Mouse (Mus musculus) thymus, postnatal 36 days (tissue): ENCODE data around the gene Nrxn1.

Source experiments
- DNase-seq, 2 experiments: peaks; one replicate each; pipeline ENCODE4 v3.0.0; 2022; ENCODE audit warnings: mixed read lengths in 2 of 2

Nrxn1 gene

GRCm38 (mm10) chr17:90054312-90054711 lies 1038.6 kb downstream of the Nrxn1 start:
- DNase-seq = no peak

DNA sequence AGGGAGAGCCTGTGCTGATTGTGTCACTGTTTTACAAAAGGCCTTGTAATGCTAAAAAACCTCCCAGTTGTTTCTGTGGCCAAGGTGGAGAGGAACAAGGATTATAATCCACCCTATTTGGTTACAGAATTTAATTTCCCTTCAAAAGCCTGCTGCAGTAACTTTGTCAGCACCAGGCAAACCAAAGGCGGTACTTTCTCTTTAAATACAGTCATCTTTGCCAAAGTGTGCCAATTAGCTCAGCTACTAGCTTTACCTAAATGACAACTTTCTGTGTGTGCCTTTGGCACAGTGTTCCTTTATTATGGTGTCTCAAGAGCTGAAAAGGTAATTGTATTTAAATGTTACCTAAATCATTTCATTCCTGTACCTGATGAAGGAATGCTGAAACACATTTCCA lies 1053.6 kb downstream of the Nrxn1 start:
- DNase-seq = no peak

DNA sequence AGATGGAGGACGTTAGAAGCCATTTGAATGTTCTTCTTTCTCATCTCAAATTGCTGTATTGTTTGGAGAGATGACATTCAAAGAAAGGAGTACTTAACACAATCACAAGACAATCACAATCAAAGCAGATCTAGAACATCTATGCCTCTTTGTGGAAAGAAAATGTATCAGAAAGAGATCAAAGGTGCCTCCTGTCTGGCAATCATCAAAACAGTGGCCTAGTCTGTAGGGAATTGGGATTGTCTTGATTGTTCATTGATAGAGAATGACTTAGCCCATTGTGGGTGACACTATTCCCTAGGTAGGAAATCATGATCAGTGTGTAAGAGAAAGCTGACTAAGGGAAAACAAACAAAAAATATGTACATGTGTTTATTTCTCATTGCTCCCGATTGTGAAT lies 1060.5 kb downstream of the Nrxn1 start:
- DNase-seq = no peak

DNA sequence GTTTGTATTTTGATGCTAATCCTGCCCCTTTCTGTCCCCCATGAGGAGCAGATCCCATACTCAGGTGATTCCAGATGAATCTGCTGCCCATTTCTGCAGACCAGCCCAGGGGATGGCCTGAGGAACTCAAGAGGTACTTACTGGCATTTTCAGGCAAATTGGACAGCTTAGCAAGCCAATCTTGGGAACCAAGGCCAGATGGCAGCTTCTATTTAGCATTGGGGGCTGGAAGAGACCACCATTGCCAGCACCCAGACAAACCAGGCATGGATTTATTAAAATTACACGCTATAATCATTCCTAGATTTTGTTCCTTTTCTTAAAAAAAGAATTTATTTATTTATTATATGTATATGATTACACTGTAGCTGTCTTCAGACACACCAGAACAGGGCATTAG lies 1076.2 kb downstream of the Nrxn1 start:
- no peak for DNase-seq

DNA sequence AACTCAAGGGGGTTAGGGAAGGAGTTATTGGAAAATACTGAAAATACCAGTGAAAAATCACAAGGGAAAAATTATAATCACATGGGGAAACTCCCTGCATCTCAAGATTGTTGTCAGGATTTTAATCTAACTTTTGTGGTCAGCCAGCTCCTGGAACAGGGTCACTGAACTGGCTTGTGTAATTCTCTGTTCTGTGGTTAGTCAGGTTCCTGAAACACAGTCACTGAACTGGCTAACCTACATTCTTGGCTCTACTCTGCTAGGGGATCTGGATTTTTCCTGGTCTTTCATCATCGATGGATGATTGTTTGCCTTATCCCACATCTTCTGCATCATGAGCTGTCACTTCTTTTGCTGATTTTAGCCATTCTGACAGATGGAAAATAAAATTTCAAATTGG lies 1081.1 kb downstream of the Nrxn1 start:
- no peak for DNase-seq

GRCm38 (mm10) chr17:90007438-90008109 lies 1085.3 kb downstream of the Nrxn1 start:
- DNase-seq = no peak

GRCm38 (mm10) chr17:89990651-89991050 lies 1102.2 kb downstream of the Nrxn1 start:
- DNase-seq = no peak
